Mouse (Mus musculus) spleen, adult 2 months (tissue): ENCODE results near the gene Arpp21.

ENCODE experiments used
- CTCF ChIP-seq: fragments of 200-500 bp; IDR thresholded peaks from 2 replicates; pipeline ENCODE4 v1.5.1; 2011; ENCODE audit warnings: mild to moderate bottlenecking, inconsistent platforms; ENCODE audit not compliant: insufficient read depth, insufficient read length, insufficient replicate concordance; ENCODE audit errors: extremely low read depth
- POLR2A ChIP-seq: fragments of 200-500 bp; IDR thresholded peaks from 2 replicates; pipeline ENCODE4 v1.6.1; 2011; ENCODE audit warnings: low read depth, low read length, inconsistent platforms

- TF ChIP-seq CTCF (no peak), POLR2A (no peak)
Measured at GRCm38 (mm10) chr9:112187667-112188066, 48.1 kb downstream of the Arpp21 start.
